Mouse (Mus musculus): ENCODE measurements at regions not wholly inside any gene's neighbourhood (a gene's known extent, or its start where the extent isn't known, plus 50 kb on each side); places are given as distances from the start of the nearest gene placed in this dataset.
A peak's percentile ranks its signal among the peaks of the same experiment; 100 is the strongest.

- TF ChIP-seq MYOG (IDR thresholded peaks at IDR 0.05; ENCODE audit: control insufficient read depth, extremely low read depth, insufficient read length) (no peak), CTCF (IDR thresholded peaks at IDR 0.05; ENCODE audit: control insufficient read depth, insufficient read depth, insufficient read length) (no peak), FOSL1 (IDR thresholded peaks at IDR 0.05; ENCODE audit: insufficient read depth, low read length, poor library complexity, severe bottlenecking) (no peak), CEBPB (IDR thresholded peaks at IDR 0.05; ENCODE audit: low read depth) (no peak), USF1 (IDR thresholded peaks at IDR 0.05; ENCODE audit: low read depth) (no peak), MAX (IDR thresholded peaks at IDR 0.05) (no peak), MYOD1 (IDR thresholded peaks at IDR 0.05; ENCODE audit: control insufficient read depth, insufficient read length, low read depth) (no peak)
- H3K27me3 ChIP-seq (ENCODE audit: control insufficient read depth, insufficient read depth, insufficient read length): no peaks in the 10 kb centered on the region
- H3K79me2 ChIP-seq (ENCODE audit: control insufficient read depth, insufficient read depth): no peaks in the 10 kb centered on the region
- no peaks in the 10 kb centered on the region for H3K36me3 ChIP-seq (ENCODE audit: control insufficient read depth, insufficient read depth)
- no peak overlapping the region for H3K4me3 ChIP-seq (ENCODE audit: insufficient read depth, poor library complexity, severe bottlenecking)
- H3ac ChIP-seq (ENCODE audit: control insufficient read depth, insufficient read length, low read depth): no peak overlapping the region
- H3K79me3 ChIP-seq (ENCODE audit: low read depth): no peaks in the 10 kb centered on the region
Measured at GRCm38 (mm10) chr3:83676147-83676546, 90.0 kb upstream of the Sfrp2 start.

GRCm38 (mm10) chr3:83686611-83687010 lies 79.5 kb upstream of the Sfrp2 start:
- Histone ChIP-seq H3K36me3 (ENCODE audit: control insufficient read depth, insufficient read depth) (no peaks in the 10 kb centered on the region), H3K27me3 (ENCODE audit: control insufficient read depth, insufficient read depth, insufficient read length) (no peaks in the 10 kb centered on the region), H3ac (ENCODE audit: control insufficient read depth, insufficient read length, low read depth) (no peak overlapping the region), H3K79me3 (ENCODE audit: low read depth) (no peaks in the 10 kb centered on the region), H3K79me2 (ENCODE audit: control insufficient read depth, insufficient read depth) (no peaks in the 10 kb centered on the region), H3K4me3 (ENCODE audit: insufficient read depth, poor library complexity, severe bottlenecking) (no peak overlapping the region)
- TF ChIP-seq CEBPB (IDR thresholded peaks at IDR 0.05; ENCODE audit: low read depth) (no peak), MYOD1 (IDR thresholded peaks at IDR 0.05; ENCODE audit: control insufficient read depth, insufficient read length, low read depth) (no peak), MAX (IDR thresholded peaks at IDR 0.05) (no peak), USF1 (IDR thresholded peaks at IDR 0.05; ENCODE audit: low read depth) (no peak), FOSL1 (IDR thresholded peaks at IDR 0.05; ENCODE audit: insufficient read depth, low read length, poor library complexity, severe bottlenecking) (no peak), CTCF (IDR thresholded peaks at IDR 0.05; ENCODE audit: control insufficient read depth, insufficient read depth, insufficient read length) (no peak), MYOG (IDR thresholded peaks at IDR 0.05; ENCODE audit: control insufficient read depth, extremely low read depth, insufficient read length) (no peak)

- Histone ChIP-seq H3K27me3 (ENCODE audit: control insufficient read depth, insufficient read depth, insufficient read length) (no peaks in the 10 kb centered on the region), H3K4me3 (ENCODE audit: insufficient read depth, poor library complexity, severe bottlenecking) (no peak overlapping the region), H3K79me3 (ENCODE audit: low read depth) (no peaks in the 10 kb centered on the region), H3K36me3 (ENCODE audit: control insufficient read depth, insufficient read depth) (no peaks in the 10 kb centered on the region), H3ac (ENCODE audit: control insufficient read depth, insufficient read length, low read depth) (no peak overlapping the region), H3K79me2 (ENCODE audit: control insufficient read depth, insufficient read depth) (no peaks in the 10 kb centered on the region)
- TF ChIP-seq CTCF (IDR thresholded peaks at IDR 0.05; ENCODE audit: control insufficient read depth, insufficient read depth, insufficient read length) (no peak), CEBPB (IDR thresholded peaks at IDR 0.05; ENCODE audit: low read depth) (no peak), FOSL1 (IDR thresholded peaks at IDR 0.05; ENCODE audit: insufficient read depth, low read length, poor library complexity, severe bottlenecking) (no peak), MYOG (IDR thresholded peaks at IDR 0.05; ENCODE audit: control insufficient read depth, extremely low read depth, insufficient read length) (no peak), MYOD1 (IDR thresholded peaks at IDR 0.05; ENCODE audit: control insufficient read depth, insufficient read length, low read depth) (no peak), USF1 (IDR thresholded peaks at IDR 0.05; ENCODE audit: low read depth) (no peak), MAX (IDR thresholded peaks at IDR 0.05) (no peak)
Measured at GRCm38 (mm10) chr3:83687503-83687902, 78.6 kb upstream of the Sfrp2 start.

GRCm38 (mm10) chr3:83689068-83689976 lies 76.8 kb upstream of the Sfrp2 start:
- TF ChIP-seq MAX (IDR thresholded peaks at IDR 0.05) (no peak), CEBPB (IDR thresholded peaks at IDR 0.05; ENCODE audit: low read depth) (no peak), USF1 (IDR thresholded peaks at IDR 0.05; ENCODE audit: low read depth) (no peak), FOSL1 (IDR thresholded peaks at IDR 0.05; ENCODE audit: insufficient read depth, low read length, poor library complexity, severe bottlenecking) (no peak), CTCF (IDR thresholded peaks at IDR 0.05; ENCODE audit: control insufficient read depth, insufficient read depth, insufficient read length) (no peak), MYOG (IDR thresholded peaks at IDR 0.05; ENCODE audit: control insufficient read depth, extremely low read depth, insufficient read length) (no peak), MYOD1 (IDR thresholded peaks at IDR 0.05; ENCODE audit: control insufficient read depth, insufficient read length, low read depth) (no peak)
- H3K4me3 ChIP-seq (ENCODE audit: insufficient read depth, poor library complexity, severe bottlenecking): no peak overlapping the region
- no peak overlapping the region for H3ac ChIP-seq (ENCODE audit: control insufficient read depth, insufficient read length, low read depth)
- H3K36me3 ChIP-seq (ENCODE audit: control insufficient read depth, insufficient read depth): no peaks in the 10 kb centered on the region
- H3K79me3 ChIP-seq (ENCODE audit: low read depth): no peaks in the 10 kb centered on the region
- no peaks in the 10 kb centered on the region for H3K79me2 ChIP-seq (ENCODE audit: control insufficient read depth, insufficient read depth)
- no peaks in the 10 kb centered on the region for H3K27me3 ChIP-seq (ENCODE audit: control insufficient read depth, insufficient read depth, insufficient read length)

- Histone ChIP-seq H3K27me3 (ENCODE audit: control insufficient read depth, insufficient read depth, insufficient read length) (no peaks in the 10 kb centered on the region), H3K36me3 (ENCODE audit: control insufficient read depth, insufficient read depth) (no peaks in the 10 kb centered on the region), H3ac (ENCODE audit: control insufficient read depth, insufficient read length, low read depth) (no peak overlapping the region), H3K79me2 (ENCODE audit: control insufficient read depth, insufficient read depth) (no peaks in the 10 kb centered on the region), H3K79me3 (ENCODE audit: low read depth) (no peaks in the 10 kb centered on the region), H3K4me3 (ENCODE audit: insufficient read depth, poor library complexity, severe bottlenecking) (no peak overlapping the region)
- no peak for TF ChIP-seq MYOG (IDR thresholded peaks at IDR 0.05; ENCODE audit: control insufficient read depth, extremely low read depth, insufficient read length)
- no peak for TF ChIP-seq MAX (IDR thresholded peaks at IDR 0.05)
- TF ChIP-seq MYOD1 (IDR thresholded peaks at IDR 0.05; ENCODE audit: control insufficient read depth, insufficient read length, low read depth): peak; percentile 69
Measured at GRCm38 (mm10) chr3:83694505-83694904, 71.6 kb upstream of the Sfrp2 start.
